Mouse (Mus musculus): ENCODE results near the gene Pde9a. TPM values are rescaled to one million over a fixed set of nuclear protein-coding genes. Genes with fewer than 3 reads are reported as not detected.

Pde9a gene
- polyA plus RNA-seq, 1 experiment = 74.3 TPM

DNA sequence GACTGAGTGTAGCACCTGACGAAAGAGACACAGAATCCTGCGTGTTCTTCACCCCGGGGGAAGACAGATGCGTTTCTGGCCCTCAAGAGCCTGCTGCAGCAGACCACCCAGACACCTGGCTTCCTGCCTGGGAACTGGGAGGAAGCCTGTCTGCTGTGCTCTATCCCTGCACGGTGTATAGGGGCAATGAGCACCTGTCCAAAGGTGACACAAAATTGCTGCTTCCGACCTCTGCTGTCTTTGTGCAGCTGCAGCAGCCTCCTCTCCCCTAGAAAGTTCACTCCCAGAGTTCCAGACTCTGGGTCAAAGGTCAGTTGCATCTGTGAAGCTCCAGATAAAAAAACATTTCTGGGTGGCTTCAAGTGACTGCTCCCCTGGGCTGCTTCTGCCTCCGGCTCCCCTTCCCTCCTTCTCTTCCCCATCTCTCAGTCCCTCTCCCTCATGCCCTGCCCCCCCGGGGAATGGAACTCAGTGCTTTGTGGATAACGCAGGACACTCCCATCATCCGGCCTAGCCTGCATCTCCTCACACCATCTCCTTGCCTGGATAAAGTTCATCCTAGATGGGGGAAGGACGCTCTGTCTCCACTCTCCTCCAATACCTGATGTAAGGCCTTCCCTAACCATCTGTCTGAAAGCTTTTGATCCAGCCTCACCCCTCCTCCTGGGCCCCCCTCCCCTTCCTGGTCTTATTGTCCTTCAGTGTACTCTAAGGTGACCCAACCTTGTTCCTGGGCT, 93.3 kb downstream of the Pde9a start:
- Histone ChIP-seq H3K27me3 (replicated peaks; ENCODE audit: control insufficient read depth, insufficient read depth, low read length) (no peaks in the 10 kb centered on the region), H3K4me3 (ENCODE audit: insufficient read depth, low read depth, low read length) (no peak overlapping the region), H3K4me1 (ENCODE audit: control insufficient read depth, insufficient read depth, low read length) (peaks cover 13% of the 10 kb centered on the region; the same call in 1 of the 2 replicates), H3K27ac (ENCODE audit: insufficient read depth, low read depth, low read length) (no peak overlapping the region; the same call in 1 of the 2 replicates), H3K36me3 (ENCODE audit: control insufficient read depth, insufficient read depth, low read length) (no peaks in the 10 kb centered on the region)
- peak; percentile 45 for DNase-seq
- 50% methylated on average over 11 of the region's 11 CpGs for WGBS
- TF ChIP-seq POLR2A (IDR thresholded peaks at IDR 0.05; ENCODE audit: low read depth, low read length) (no peak), CTCF (conservative IDR thresholded peaks at IDR 0.05; ENCODE audit: insufficient read depth, insufficient read length, low read depth, low read length) (no peak)

GRCm38 (mm10) chr17:31486616-31487198, 100.7 kb downstream of the Pde9a start:
- H3K27me3 ChIP-seq (replicated peaks; ENCODE audit: control insufficient read depth, insufficient read depth, low read length) = no peaks in the 10 kb centered on the region
- TF ChIP-seq CTCF (conservative IDR thresholded peaks at IDR 0.05; ENCODE audit: insufficient read depth, insufficient read length, low read depth, low read length) (no peak), POLR2A (IDR thresholded peaks at IDR 0.05; ENCODE audit: low read depth, low read length) (no peak)
- no peak overlapping the region for H3K4me3 ChIP-seq (ENCODE audit: insufficient read depth, low read depth, low read length)
- no peak for DNase-seq
- WGBS = 80% methylated on average over 10 of the region's 10 CpGs
- peaks cover 10% of the 10 kb centered on the region for H3K4me1 ChIP-seq (ENCODE audit: control insufficient read depth, insufficient read depth, low read length)
- H3K27ac ChIP-seq (ENCODE audit: insufficient read depth, low read depth, low read length) = no peak overlapping the region
- no peaks in the 10 kb centered on the region for H3K36me3 ChIP-seq (ENCODE audit: control insufficient read depth, insufficient read depth, low read length)

- H3K4me1 ChIP-seq (ENCODE audit: control insufficient read depth, insufficient read depth, low read length) = peaks cover 10% of the 10 kb centered on the region
- no peaks in the 10 kb centered on the region for H3K36me3 ChIP-seq (ENCODE audit: control insufficient read depth, insufficient read depth, low read length)
- H3K27me3 ChIP-seq (replicated peaks; ENCODE audit: control insufficient read depth, insufficient read depth, low read length) = no peaks in the 10 kb centered on the region
- peak; percentile 55 for DNase-seq
- peak overlapping the region; percentile 65 for H3K27ac ChIP-seq (ENCODE audit: insufficient read depth, low read depth, low read length)
- WGBS = 29% methylated on average over 6 of the region's 6 CpGs
- TF ChIP-seq POLR2A (IDR thresholded peaks at IDR 0.05; ENCODE audit: low read depth, low read length) (no peak), CTCF (conservative IDR thresholded peaks at IDR 0.05; ENCODE audit: insufficient read depth, insufficient read length, low read depth, low read length) (no peak)
- no peak overlapping the region for H3K4me3 ChIP-seq (ENCODE audit: insufficient read depth, low read depth, low read length)
These were observed 101.5 kb downstream of the Pde9a start for GRCm38 (mm10) chr17:31487433-31488060.

DNA sequence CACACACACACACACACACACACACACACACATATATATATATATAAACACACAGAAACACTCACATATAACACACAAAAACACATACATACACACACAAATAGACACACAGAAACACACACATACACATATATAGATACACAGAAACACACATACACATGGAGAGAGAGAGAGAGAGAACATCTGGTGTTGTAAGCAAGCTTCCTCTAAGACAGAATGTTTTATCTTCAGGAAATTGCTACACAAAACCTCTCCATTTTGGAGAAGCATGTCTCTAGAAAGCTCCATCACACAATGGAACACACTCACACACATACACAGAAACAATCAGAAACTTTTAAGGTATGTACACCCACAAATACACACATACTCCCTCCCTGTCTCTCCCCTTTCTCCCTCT, 105.3 kb downstream of the Pde9a start:
- H3K4me1 ChIP-seq (ENCODE audit: control insufficient read depth, insufficient read depth, low read length) = peaks cover 10% of the 10 kb centered on the region
- no peak for TF ChIP-seq CTCF (conservative IDR thresholded peaks at IDR 0.05; ENCODE audit: insufficient read depth, insufficient read length, low read depth, low read length)
- TF ChIP-seq POLR2A (IDR thresholded peaks at IDR 0.05; ENCODE audit: low read depth, low read length) = no peak
- no peaks in the 10 kb centered on the region for H3K36me3 ChIP-seq (ENCODE audit: control insufficient read depth, insufficient read depth, low read length)

DNA sequence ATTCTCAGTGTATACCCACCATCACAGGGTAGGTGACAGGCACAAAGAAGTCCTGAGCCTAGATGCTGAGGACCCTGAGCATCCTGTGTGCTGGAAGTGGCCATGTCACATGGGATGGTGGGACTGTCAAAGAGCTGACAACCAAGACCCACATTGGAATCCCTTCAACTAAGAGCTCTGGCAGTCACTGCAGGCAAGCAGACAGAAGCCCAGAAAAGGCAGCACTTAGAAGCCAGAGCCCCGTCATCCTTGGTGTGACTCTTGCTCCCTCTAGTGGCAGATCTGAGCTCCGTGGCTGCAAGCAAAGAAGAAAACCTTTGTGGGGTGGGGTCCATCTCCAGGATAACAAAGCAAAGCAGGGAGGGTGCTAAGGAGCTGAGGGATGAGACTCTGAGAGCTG, 106.4 kb downstream of the Pde9a start:
- no peaks in the 10 kb centered on the region for H3K27me3 ChIP-seq (replicated peaks; ENCODE audit: control insufficient read depth, insufficient read depth, low read length)
- H3K4me3 ChIP-seq (ENCODE audit: insufficient read depth, low read depth, low read length) = no peak overlapping the region
- peaks cover 7% of the 10 kb centered on the region for H3K4me1 ChIP-seq (ENCODE audit: control insufficient read depth, insufficient read depth, low read length)
- WGBS = 0% methylated on average over 2 of the region's 2 CpGs
- TF ChIP-seq CTCF (conservative IDR thresholded peaks at IDR 0.05; ENCODE audit: insufficient read depth, insufficient read length, low read depth, low read length) (peak; percentile 96), POLR2A (IDR thresholded peaks at IDR 0.05; ENCODE audit: low read depth, low read length) (no peak)
- no peaks in the 10 kb centered on the region for H3K36me3 ChIP-seq (ENCODE audit: control insufficient read depth, insufficient read depth, low read length)
- H3K27ac ChIP-seq (ENCODE audit: insufficient read depth, low read depth, low read length) = no peak overlapping the region
- DNase-seq = peak; percentile 78

More for the DNA sequence above, 105.3 kb downstream of the Pde9a start:
- no peak overlapping the region for H3K27ac ChIP-seq (ENCODE audit: insufficient read depth, low read depth, low read length)
- H3K4me3 ChIP-seq (ENCODE audit: insufficient read depth, low read depth, low read length) = no peak overlapping the region
- H3K27me3 ChIP-seq (replicated peaks; ENCODE audit: control insufficient read depth, insufficient read depth, low read length) = no peaks in the 10 kb centered on the region
- no peak for DNase-seq

DNA sequence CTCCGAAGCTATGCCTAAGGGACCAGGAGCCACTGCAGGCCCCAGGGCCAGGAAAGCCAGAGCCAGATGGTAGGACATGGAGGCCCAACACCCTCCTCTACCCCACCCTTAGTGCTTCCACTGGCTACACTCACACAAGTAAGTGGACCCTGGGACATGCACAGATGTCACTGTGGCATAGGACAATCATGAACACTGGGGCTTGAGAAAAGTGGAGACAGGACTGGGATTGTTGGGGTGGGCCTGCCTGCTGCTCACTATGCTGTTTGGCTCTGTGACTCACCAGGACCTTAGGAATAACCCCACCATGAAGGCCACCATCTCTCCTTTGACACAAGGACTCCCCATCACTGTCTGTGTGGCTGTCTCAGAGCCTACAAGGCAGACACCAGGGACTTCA, 109.0 kb downstream of the Pde9a start:
- no peak for TF ChIP-seq CTCF (conservative IDR thresholded peaks at IDR 0.05; ENCODE audit: insufficient read depth, insufficient read length, low read depth, low read length)
- TF ChIP-seq POLR2A (IDR thresholded peaks at IDR 0.05; ENCODE audit: low read depth, low read length) = no peak
- H3K4me3 ChIP-seq (ENCODE audit: insufficient read depth, low read depth, low read length) = no peak overlapping the region
- H3K27ac ChIP-seq (ENCODE audit: insufficient read depth, low read depth, low read length) = no peak overlapping the region
- 86% methylated on average over 1 of the region's 1 CpGs for WGBS
- no peak for DNase-seq
- H3K27me3 ChIP-seq (replicated peaks; ENCODE audit: control insufficient read depth, insufficient read depth, low read length) = no peaks in the 10 kb centered on the region
- H3K4me1 ChIP-seq (ENCODE audit: control insufficient read depth, insufficient read depth, low read length) = no peaks in the 10 kb centered on the region
- H3K36me3 ChIP-seq (ENCODE audit: control insufficient read depth, insufficient read depth, low read length) = no peaks in the 10 kb centered on the region

DNA sequence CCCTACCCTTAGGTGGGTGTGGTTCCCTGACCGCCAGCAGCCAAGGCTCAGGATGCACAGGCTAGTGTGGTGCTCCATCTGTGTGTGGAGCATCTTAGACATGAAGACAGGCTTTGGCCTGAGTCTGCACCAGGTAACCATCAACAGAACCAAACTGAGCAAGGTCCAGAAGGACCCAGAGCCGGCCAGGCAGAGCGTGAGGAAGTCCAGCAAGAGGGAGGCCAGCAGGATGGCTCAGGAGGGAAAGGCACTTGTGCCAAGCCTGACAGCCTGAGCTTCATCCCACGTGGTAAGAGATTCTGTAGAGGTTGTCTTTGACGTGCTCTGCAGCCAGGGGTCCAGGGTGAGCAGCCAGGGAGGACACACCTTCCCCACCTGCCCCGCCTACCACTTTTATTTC, 111.7 kb downstream of the Pde9a start:
- no peaks in the 10 kb centered on the region for H3K36me3 ChIP-seq (ENCODE audit: control insufficient read depth, insufficient read depth, low read length)
- no peak overlapping the region for H3K27ac ChIP-seq (ENCODE audit: insufficient read depth, low read depth, low read length)
- H3K27me3 ChIP-seq (replicated peaks; ENCODE audit: control insufficient read depth, insufficient read depth, low read length) = no peaks in the 10 kb centered on the region
- no peak for DNase-seq
- TF ChIP-seq CTCF (conservative IDR thresholded peaks at IDR 0.05; ENCODE audit: insufficient read depth, insufficient read length, low read depth, low read length) (no peak), POLR2A (IDR thresholded peaks at IDR 0.05; ENCODE audit: low read depth, low read length) (no peak)
- peaks cover 7% of the 10 kb centered on the region; the same call in 1 of the 2 replicates for H3K4me1 ChIP-seq (ENCODE audit: control insufficient read depth, insufficient read depth, low read length)
- no peak overlapping the region for H3K4me3 ChIP-seq (ENCODE audit: insufficient read depth, low read depth, low read length)
- 78% methylated on average over 6 of the region's 6 CpGs for WGBS
